ENCODE assay signal across 7 mouse cellular contexts in the genomic region with DNA sequence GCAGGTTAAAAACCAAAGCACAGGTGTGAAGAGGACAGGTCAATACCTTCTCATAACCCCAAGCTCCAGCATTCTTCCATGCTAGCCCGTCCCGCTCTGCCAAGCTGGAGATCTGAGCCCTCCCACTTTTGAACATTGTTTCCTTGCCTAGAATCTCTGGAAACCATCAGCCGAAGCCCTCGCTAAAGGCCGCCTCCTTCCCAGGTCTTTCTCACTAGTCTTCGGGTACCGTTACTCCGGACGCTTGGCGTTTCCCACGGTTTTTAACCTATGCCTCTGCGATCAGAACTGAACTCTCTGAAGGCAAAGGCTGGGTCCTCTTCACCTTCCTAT. TPM values are rescaled to one million over a fixed set of nuclear protein-coding genes. Genes with fewer than 3 reads are reported as not detected.
DNase-seq lines count a peak whose midpoint lies in the region; ATAC-seq lines count a peak whose summit lies in the region.

No protein-coding gene starts in this region.

- 1% methylated on average over 12 of the region's 12 CpGs for WGBS in embryonic facial prominence, embryonic 12.5 days
- under 1% methylated on average over 12 of the region's 12 CpGs for WGBS in hindbrain, embryonic 15.5 days
- 1% methylated on average over 12 of the region's 12 CpGs for WGBS in macrophage (ENCODE audit: missing documents)

- no peaks in the 10 kb centered on the region for H3K9me3 ChIP-seq in embryonic facial prominence, embryonic 12.5 days
- H3K9me3 ChIP-seq in hindbrain, embryonic 15.5 days: no peaks in the 10 kb centered on the region

- peak overlapping the region; percentile 94 for H3K9ac ChIP-seq in embryonic facial prominence, embryonic 12.5 days
- H3K9ac ChIP-seq in hindbrain, embryonic 15.5 days: peak overlapping the region; percentile 75

- H3K79me2 ChIP-seq in macrophage (ENCODE audit: inconsistent target): peaks cover 54% of the 10 kb centered on the region

- H3K4me3 ChIP-seq in embryonic facial prominence, embryonic 12.5 days: peak overlapping the region; percentile 92
- H3K4me3 ChIP-seq in hindbrain, embryonic 15.5 days: peak overlapping the region; percentile 78
- peak overlapping the region; percentile 96 for H3K4me3 ChIP-seq in macrophage (ENCODE audit: inconsistent target)

- intact Hi-C loops in gastrocnemius, postnatal 14 days (cut with DNase I; ENCODE audit: low total_unique reads): no loop called here

- peaks cover 15% of the 10 kb centered on the region for H3K4me1 ChIP-seq in embryonic facial prominence, embryonic 12.5 days
- H3K4me1 ChIP-seq in hindbrain, embryonic 15.5 days (replicated peaks): peaks cover 28% of the 10 kb centered on the region

- DNase-seq in ovary, postnatal 10 days (ENCODE audit: low spot score): peak; percentile 9
- no peak for DNase-seq in ovary, postnatal 36 days (ENCODE audit: low spot score)
- DNase-seq in gastrocnemius, postnatal 14 days: no peak

- no peak for ATAC-seq in embryonic facial prominence, embryonic 12.5 days (ENCODE audit: insufficient number of reproducible peaks, insufficient read depth, low FRiP score, low TSS enrichment)
- ATAC-seq in hindbrain, embryonic 15.5 days (ENCODE audit: low FRiP score, low read depth): no peak
- ATAC-seq in granulocyte monocyte progenitor cell, adult 5-6 weeks (replicated peaks; ENCODE audit: poor library complexity, severe bottlenecking): no peak

- peak overlapping the region; percentile 94 for H3K4me2 ChIP-seq in embryonic facial prominence, embryonic 12.5 days (replicated peaks)
- peak overlapping the region; percentile 84 for H3K4me2 ChIP-seq in hindbrain, embryonic 15.5 days

- peaks cover 18% of the 10 kb centered on the region for H3K36me3 ChIP-seq in embryonic facial prominence, embryonic 12.5 days
- H3K36me3 ChIP-seq in hindbrain, embryonic 15.5 days: 0 out of 2 replicates have a peak, but pooled peaks cover 12% of the 10 kb centered on the region
- no peaks in the 10 kb centered on the region for H3K36me3 ChIP-seq in macrophage (ENCODE audit: inconsistent target)

- H3K27me3 ChIP-seq in embryonic facial prominence, embryonic 12.5 days: no peaks in the 10 kb centered on the region
- H3K27me3 ChIP-seq in hindbrain, embryonic 15.5 days: no peaks in the 10 kb centered on the region

- H3K27ac ChIP-seq in embryonic facial prominence, embryonic 12.5 days: peak overlapping the region; percentile 90
- H3K27ac ChIP-seq in hindbrain, embryonic 15.5 days (replicated peaks): peak overlapping the region; percentile 91
- H3K27ac ChIP-seq in macrophage: peak overlapping the region; percentile 53

RNA-seq across cellular contexts. Expression of a gene that starts 0.7 kb away (rescaled TPM):
- 171 and 174 TPM in 2 replicates for polyA plus RNA-seq in embryonic facial prominence, embryonic 12.5 days (2016; fragmentation: Nextera tagmentation; extraction: Ambion mirVana)
- 145 and 147 TPM in 2 replicates for polyA plus RNA-seq in hindbrain, embryonic 15.5 days (2015; fragmentation: Nextera tagmentation; extraction: Ambion mirVana)
- 100 to 1,000 TPM; 139 to 469 (median 241) TPM for total RNA-seq in macrophage (2018; cell fraction: chromatin; rRNA removed)
- 10 to 100 TPM; 21.5 to 36.4 (median 29.6) TPM for total RNA-seq in macrophage (2018; cell fraction: cytosol; rRNA removed)
- total RNA-seq in macrophage (2018; cell fraction: nucleus; rRNA removed): 100 to 1,000 TPM in 14 of 26 experiments, 10 to 100 TPM in 12; 63.9 to 206 (median 102) TPM
- polyA plus RNA-seq in macrophage (2018): 31.1 to 39.6 TPM (median 37.3 TPM) in 3 replicates
- total RNA-seq in granulocyte monocyte progenitor cell, adult 5-6 weeks (2014; fragmentation: Nextera tagmentation): 108 and 113 TPM in 2 replicates
- total RNA-seq in granulocyte monocyte progenitor cell, adult 5-6 weeks (2017): 109 and 111 TPM in 2 replicates
- 10 to 100 TPM; 32.1 to 33.4 TPM for total RNA-seq in gastrocnemius, postnatal 14 days (2021)

RNA-seq across cellular contexts. Expression of a gene that starts 15.9 kb away (rescaled TPM):
- 134 and 139 TPM in 2 replicates for polyA plus RNA-seq in embryonic facial prominence, embryonic 12.5 days (2016; fragmentation: Nextera tagmentation; extraction: Ambion mirVana)
- 172 and 212 TPM in 2 replicates for polyA plus RNA-seq in hindbrain, embryonic 15.5 days (2015; fragmentation: Nextera tagmentation; extraction: Ambion mirVana)
- 10 to 100 TPM in 10 of 26 experiments, 1 to 10 TPM in 15, under 1 TPM in 1; 0.92 to 21.5 (median 8.0) TPM for total RNA-seq in macrophage (2018; cell fraction: chromatin; rRNA removed)
- total RNA-seq in macrophage (2018; cell fraction: cytosol; rRNA removed): 10 to 100 TPM; 10.5 to 25.3 (median 16.4) TPM
- 10 to 100 TPM in 13 of 26 experiments, 1 to 10 TPM in 13; 2.7 to 31.4 (median 10.4) TPM for total RNA-seq in macrophage (2018; cell fraction: nucleus; rRNA removed)
- polyA plus RNA-seq in macrophage (2018): 10.1 to 23.1 TPM (median 15.9 TPM) in 3 replicates
- 45.9 and 51.9 TPM in 2 replicates for total RNA-seq in granulocyte monocyte progenitor cell, adult 5-6 weeks (2014; fragmentation: Nextera tagmentation)
- total RNA-seq in granulocyte monocyte progenitor cell, adult 5-6 weeks (2017): 29.1 TPM in 2 replicates
- total RNA-seq in gastrocnemius, postnatal 14 days (2021): 10 to 100 TPM; 13.6 to 15.2 TPM

RNA-seq across cellular contexts. Expression of a gene that starts 31.7 kb away (rescaled TPM):
- 1.7 and 1.8 TPM in 2 replicates for polyA plus RNA-seq in embryonic facial prominence, embryonic 12.5 days (2016; fragmentation: Nextera tagmentation; extraction: Ambion mirVana)
- polyA plus RNA-seq in hindbrain, embryonic 15.5 days (2015; fragmentation: Nextera tagmentation; extraction: Ambion mirVana): 0.33 and 0.54 TPM in 2 replicates
- total RNA-seq in macrophage (2018; cell fraction: chromatin; rRNA removed): not detected
- not detected for total RNA-seq in macrophage (2018; cell fraction: cytosol; rRNA removed)
- under 1 TPM in 1 of 26 experiments, not detected in 25; 0.27 TPM for total RNA-seq in macrophage (2018; cell fraction: nucleus; rRNA removed)
- polyA plus RNA-seq in macrophage (2018): not detected in 3 replicates
- total RNA-seq in granulocyte monocyte progenitor cell, adult 5-6 weeks (2014; fragmentation: Nextera tagmentation): 0.24 TPM in 1 of 2 replicates, not detected in the other
- 0.26 TPM in 1 of 2 replicates, not detected in the other for total RNA-seq in granulocyte monocyte progenitor cell, adult 5-6 weeks (2017)
- total RNA-seq in gastrocnemius, postnatal 14 days (2021): 1 to 10 TPM; 2.0 to 2.6 TPM

RNA-seq across cellular contexts. Expression of a gene that starts 47.1 kb away (rescaled TPM):
- polyA plus RNA-seq in embryonic facial prominence, embryonic 12.5 days (2016; fragmentation: Nextera tagmentation; extraction: Ambion mirVana): 0.46 and 1.3 TPM in 2 replicates
- 0.09 and 0.13 TPM in 2 replicates for polyA plus RNA-seq in hindbrain, embryonic 15.5 days (2015; fragmentation: Nextera tagmentation; extraction: Ambion mirVana)
- not detected for total RNA-seq in macrophage (2018; cell fraction: chromatin; rRNA removed)
- not detected for total RNA-seq in macrophage (2018; cell fraction: cytosol; rRNA removed)
- under 1 TPM in 1 of 26 experiments, not detected in 25; 0.34 TPM for total RNA-seq in macrophage (2018; cell fraction: nucleus; rRNA removed)
- polyA plus RNA-seq in macrophage (2018): not detected in 3 replicates
- total RNA-seq in granulocyte monocyte progenitor cell, adult 5-6 weeks (2014; fragmentation: Nextera tagmentation): not detected in 2 replicates
- total RNA-seq in granulocyte monocyte progenitor cell, adult 5-6 weeks (2017): not detected in 2 replicates
- 10 to 100 TPM; 50.4 to 72.9 TPM for total RNA-seq in gastrocnemius, postnatal 14 days (2021)
